Mouse (Mus musculus) heart, embryonic 10.5 days (tissue): Measurements from ENCODE around the gene Hdac5. TPM values are rescaled to one million over a fixed set of nuclear protein-coding genes. Genes with fewer than 3 reads are reported as not detected.

Experiments used
- DNase-seq: peaks from one replicate; pipeline ENCODE4 v3.0.0-alpha.2; 2017; ENCODE audit warnings: low spot score
- H3K27ac ChIP-seq: fragments of 300-500 bp; sonication (generic); 2 replicates; pipeline ENCODE4 v1.5.1; 2016; ENCODE audit warnings: mild to moderate bottlenecking
- H3K27me3 ChIP-seq: fragments of 300-500 bp; sonication (generic); 2 replicates; pipeline ENCODE4 v1.6.1; 2016; ENCODE audit warnings: mild to moderate bottlenecking; ENCODE audit not compliant: poor library complexity, insufficient read depth, severe bottlenecking
- H3K36me3 ChIP-seq: fragments of 300-500 bp; sonication (generic); 2 replicates; pipeline ENCODE4 v1.6.1; 2016; ENCODE audit warnings: mild to moderate bottlenecking, moderate library complexity
- H3K4me1 ChIP-seq: fragments of 300-500 bp; sonication (generic); 2 replicates; pipeline ENCODE4 v1.6.1; 2016; ENCODE audit warnings: mild to moderate bottlenecking
- H3K4me3 ChIP-seq: fragments of 300-500 bp; sonication (generic); 2 replicates; pipeline ENCODE4 v1.5.1; 2016; ENCODE audit warnings: mild to moderate bottlenecking, moderate library complexity
- H3K9me3 ChIP-seq: fragments of 300-500 bp; sonication (generic); 2 replicates; pipeline ENCODE4 v1.6.1; 2016; ENCODE audit warnings: mild to moderate bottlenecking, moderate library complexity
- WGBS: fragments of 180-500 bp; shearing (Covaris S2); methylation state at CpG from one replicate; pipeline ENCODE4 v1.1.7; 2016; 5-methylcytosine and 5-hydroxymethylcytosine counted together
- polyA plus RNA-seq: library from polyadenylated mRNA; unstranded; fragments of >200 nt; fragmentation: Nextera tagmentation; extraction: Ambion mirVana; gene quantifications from 2 replicates; pipeline ENCODE4 v1.2.1, GENCODE M21; 2016

The Hdac5 gene
- polyA plus RNA-seq, 1 experiment from 2014 or later = 84.9 TPM

GRCm38 (mm10) chr11:102206481-102206880 lies 23.5 kb downstream of the Hdac5 start:
- H3K27ac ChIP-seq = peak overlapping the region; percentile 45
- no peak for DNase-seq
- no peaks in the 10 kb centered on the region for H3K27me3 ChIP-seq
- H3K4me3 ChIP-seq = no peak overlapping the region; the same call in 1 of the 2 replicates
- peaks cover 59% of the 10 kb centered on the region for H3K36me3 ChIP-seq
- peaks cover 79% of the 10 kb centered on the region for H3K4me1 ChIP-seq
- H3K9me3 ChIP-seq = no peaks in the 10 kb centered on the region
- WGBS = 50% methylated on average over 30 of the region's 30 CpGs

DNA sequence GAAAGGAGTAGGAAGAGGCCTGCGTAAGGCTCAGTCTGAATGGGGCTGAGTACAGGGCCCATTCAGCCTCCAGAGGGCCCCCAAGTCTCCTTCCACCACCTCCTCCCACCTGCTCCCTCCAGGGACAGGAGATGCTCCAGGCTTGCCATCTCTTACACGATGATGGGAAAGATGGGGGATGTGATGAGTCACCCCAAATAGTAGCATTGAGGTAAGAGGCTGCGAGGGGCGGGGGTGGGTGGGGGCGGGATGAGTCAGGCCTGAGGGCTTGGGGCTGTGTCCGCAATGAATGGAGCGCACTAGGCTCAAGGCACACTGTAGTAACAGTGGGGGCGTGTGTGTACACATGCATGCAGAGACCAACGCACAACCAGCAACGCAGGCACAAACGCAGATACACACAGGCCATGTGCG lies 28.6 kb downstream of the Hdac5 start:
- H3K27ac ChIP-seq = no peak overlapping the region
- peaks cover 98% of the 10 kb centered on the region for H3K36me3 ChIP-seq
- peaks cover 46% of the 10 kb centered on the region for H3K4me1 ChIP-seq
- H3K4me3 ChIP-seq = no peak overlapping the region
- H3K27me3 ChIP-seq = no peaks in the 10 kb centered on the region
- no peaks in the 10 kb centered on the region for H3K9me3 ChIP-seq
- no peak for DNase-seq
- 78% methylated on average over 12 of the region's 12 CpGs for WGBS

- H3K4me1 ChIP-seq = peaks cover 39% of the 10 kb centered on the region
- 69% methylated on average over 9 of the region's 9 CpGs for WGBS
- H3K36me3 ChIP-seq = peaks cover 98% of the 10 kb centered on the region
- H3K9me3 ChIP-seq = no peaks in the 10 kb centered on the region
- H3K27ac ChIP-seq = no peak overlapping the region
- DNase-seq = no peak
- no peaks in the 10 kb centered on the region for H3K27me3 ChIP-seq
- no peak overlapping the region for H3K4me3 ChIP-seq
These were observed 30.1 kb downstream of the Hdac5 start for GRCm38 (mm10) chr11:102199856-102200255.

- H3K36me3 ChIP-seq = peaks cover 98% of the 10 kb centered on the region
- H3K27ac ChIP-seq = no peak overlapping the region
- 64% methylated on average over 6 of the region's 6 CpGs for WGBS
- H3K27me3 ChIP-seq = no peaks in the 10 kb centered on the region
- H3K4me3 ChIP-seq = no peak overlapping the region
- no peak for DNase-seq
- H3K4me1 ChIP-seq = peaks cover 25% of the 10 kb centered on the region
- H3K9me3 ChIP-seq = no peaks in the 10 kb centered on the region
These were observed 31.7 kb downstream of the Hdac5 start for GRCm38 (mm10) chr11:102198245-102198644.

GRCm38 (mm10) chr11:102196018-102196797 lies 33.8 kb downstream of the Hdac5 start:
- peak; percentile 76 for DNase-seq
- peaks cover 93% of the 10 kb centered on the region for H3K36me3 ChIP-seq
- peaks cover 24% of the 10 kb centered on the region for H3K4me1 ChIP-seq
- H3K27ac ChIP-seq = peak overlapping the region; percentile 24
- H3K4me3 ChIP-seq = no peak overlapping the region
- H3K27me3 ChIP-seq = no peaks in the 10 kb centered on the region
- 62% methylated on average over 21 of the region's 21 CpGs for WGBS
- H3K9me3 ChIP-seq = no peaks in the 10 kb centered on the region

- Histone ChIP-seq H3K9me3 (no peaks in the 10 kb centered on the region), H3K4me3 (no peak overlapping the region), H3K4me1 (peaks cover 34% of the 10 kb centered on the region), H3K27ac (no peak overlapping the region), H3K36me3 (peaks cover 69% of the 10 kb centered on the region), H3K27me3 (no peaks in the 10 kb centered on the region)
- DNase-seq = no peak
- WGBS = 82% methylated on average over 9 of the region's 9 CpGs
These were observed 36.1 kb downstream of the Hdac5 start for GRCm38 (mm10) chr11:102193657-102194440.

GRCm38 (mm10) chr11:102190848-102191247 lies 39.1 kb downstream of the Hdac5 start:
- WGBS = 40% methylated on average over 4 of the region's 4 CpGs

DNA sequence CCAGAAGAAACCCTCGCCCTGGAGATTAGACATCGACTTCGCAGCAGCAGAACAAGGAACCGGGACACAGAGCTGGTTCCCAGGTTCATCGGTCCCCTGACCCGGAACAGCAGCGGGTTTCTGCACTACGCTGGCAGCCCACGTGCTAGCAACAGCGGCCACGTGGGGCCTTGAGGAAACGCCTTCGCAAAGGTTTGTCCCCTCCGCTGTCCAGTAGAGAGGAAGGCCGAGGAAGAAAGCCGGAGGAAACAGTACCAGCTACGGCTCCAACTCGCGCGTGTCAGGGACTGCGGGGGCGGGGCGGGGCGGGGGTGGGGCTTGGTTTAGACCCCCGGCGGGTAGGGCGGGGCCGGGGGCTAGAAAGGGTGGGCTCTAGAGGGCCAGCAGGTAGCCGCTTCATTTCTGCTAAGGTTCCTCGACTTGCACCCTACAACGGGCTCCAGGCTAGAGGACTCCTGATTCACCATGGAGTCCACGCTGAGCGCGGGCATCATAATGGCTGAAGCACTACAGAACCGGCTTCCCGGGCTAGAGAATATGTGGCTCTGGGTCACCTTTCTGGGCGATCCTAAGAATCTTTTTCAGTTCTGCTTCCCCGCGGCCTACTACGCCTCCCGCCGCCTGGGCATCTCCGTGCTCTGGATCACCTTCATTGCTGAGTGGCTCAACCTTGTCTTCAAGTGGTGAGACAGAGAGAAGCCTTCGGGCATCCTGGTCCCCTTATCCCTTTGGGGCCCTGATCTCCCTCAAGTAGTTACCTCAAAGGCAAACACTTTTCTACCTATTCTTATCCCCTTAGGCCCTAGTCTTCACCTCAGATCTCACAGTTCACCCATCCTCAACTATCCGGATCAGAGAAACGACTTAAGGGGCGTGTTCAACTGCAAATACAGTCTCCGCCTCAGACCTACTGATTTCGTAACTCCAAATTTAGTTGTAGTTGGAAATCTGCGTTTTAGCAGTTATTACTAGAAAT lies 40.2 kb downstream of the Hdac5 start, which contains the start of gene G6pc3:
Gene G6pc3, plus strand, starts transcription at position 160 of the 976 bp plus-strand sequence.
- peaks cover 25% of the 10 kb centered on the region for H3K4me1 ChIP-seq
- H3K27ac ChIP-seq = peak within 1 kb of the TSS; percentile 84
- peaks cover 28% of the 10 kb centered on the region for H3K36me3 ChIP-seq
- peak; percentile 96 for DNase-seq
- no peaks in the 10 kb centered on the region for H3K27me3 ChIP-seq
- WGBS = 3% methylated on average over 50 of the region's 50 CpGs
- peak within 1 kb of the TSS; percentile 72 for H3K4me3 ChIP-seq
- no peaks in the 10 kb centered on the region for H3K9me3 ChIP-seq

More at GRCm38 (mm10) chr11:102190848-102191247, 39.1 kb downstream of the Hdac5 start:
- H3K36me3 ChIP-seq = peaks cover 39% of the 10 kb centered on the region
- peak overlapping the region; percentile 72 for H3K4me3 ChIP-seq
- no peaks in the 10 kb centered on the region for H3K9me3 ChIP-seq
- H3K27me3 ChIP-seq = no peaks in the 10 kb centered on the region
- no peak for DNase-seq
- peaks cover 27% of the 10 kb centered on the region for H3K4me1 ChIP-seq
- no peak overlapping the region for H3K27ac ChIP-seq

- DNase-seq = no peak
- Histone ChIP-seq H3K27ac (peak overlapping the region; percentile 84), H3K9me3 (no peaks in the 10 kb centered on the region), H3K4me3 (peak overlapping the region; percentile 72), H3K4me1 (peaks cover 30% of the 10 kb centered on the region), H3K36me3 (peaks cover 20% of the 10 kb centered on the region), H3K27me3 (no peaks in the 10 kb centered on the region)
- WGBS = 64% methylated on average over 6 of the region's 6 CpGs
These were observed 41.0 kb downstream of the Hdac5 start for GRCm38 (mm10) chr11:102188980-102189379.

GRCm38 (mm10) chr11:102186235-102186634 lies 43.7 kb downstream of the Hdac5 start:
- no peak overlapping the region for H3K4me3 ChIP-seq
- no peak for DNase-seq
- no peaks in the 10 kb centered on the region for H3K9me3 ChIP-seq
- WGBS = 71% methylated on average over 1 of the region's 1 CpGs
- no peaks in the 10 kb centered on the region for H3K27me3 ChIP-seq
- no peak overlapping the region for H3K27ac ChIP-seq
- H3K4me1 ChIP-seq = peaks cover 34% of the 10 kb centered on the region
- peaks cover 15% of the 10 kb centered on the region for H3K36me3 ChIP-seq

DNA sequence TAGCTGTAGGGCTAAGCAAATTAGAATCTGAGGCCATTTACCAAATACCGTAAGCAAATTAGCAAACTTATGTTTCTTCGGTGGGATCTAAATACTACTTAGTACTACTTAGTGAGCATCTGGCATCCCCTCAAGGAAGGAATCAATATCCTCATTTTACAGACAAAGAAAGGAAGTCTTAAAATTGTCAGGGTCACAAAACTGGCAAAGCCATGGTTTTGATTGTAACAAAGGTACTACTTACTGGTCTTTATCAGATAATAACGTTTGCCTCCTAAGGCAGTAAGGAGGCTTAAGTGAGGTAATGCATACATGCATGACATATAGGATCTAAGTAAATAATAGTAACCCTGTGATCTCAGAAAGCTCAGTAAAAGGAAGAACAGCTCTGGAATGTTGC lies 44.3 kb downstream of the Hdac5 start:
- DNase-seq = no peak
- Histone ChIP-seq H3K4me1 (peaks cover 29% of the 10 kb centered on the region), H3K36me3 (peaks cover 20% of the 10 kb centered on the region), H3K9me3 (no peaks in the 10 kb centered on the region), H3K27ac (peak overlapping the region; percentile 98), H3K4me3 (peak overlapping the region; percentile 97), H3K27me3 (no peaks in the 10 kb centered on the region)
- 49% methylated on average over 3 of the region's 3 CpGs for WGBS
